7 mouse cellular contexts compared by ENCODE assay signal in the genomic region with DNA sequence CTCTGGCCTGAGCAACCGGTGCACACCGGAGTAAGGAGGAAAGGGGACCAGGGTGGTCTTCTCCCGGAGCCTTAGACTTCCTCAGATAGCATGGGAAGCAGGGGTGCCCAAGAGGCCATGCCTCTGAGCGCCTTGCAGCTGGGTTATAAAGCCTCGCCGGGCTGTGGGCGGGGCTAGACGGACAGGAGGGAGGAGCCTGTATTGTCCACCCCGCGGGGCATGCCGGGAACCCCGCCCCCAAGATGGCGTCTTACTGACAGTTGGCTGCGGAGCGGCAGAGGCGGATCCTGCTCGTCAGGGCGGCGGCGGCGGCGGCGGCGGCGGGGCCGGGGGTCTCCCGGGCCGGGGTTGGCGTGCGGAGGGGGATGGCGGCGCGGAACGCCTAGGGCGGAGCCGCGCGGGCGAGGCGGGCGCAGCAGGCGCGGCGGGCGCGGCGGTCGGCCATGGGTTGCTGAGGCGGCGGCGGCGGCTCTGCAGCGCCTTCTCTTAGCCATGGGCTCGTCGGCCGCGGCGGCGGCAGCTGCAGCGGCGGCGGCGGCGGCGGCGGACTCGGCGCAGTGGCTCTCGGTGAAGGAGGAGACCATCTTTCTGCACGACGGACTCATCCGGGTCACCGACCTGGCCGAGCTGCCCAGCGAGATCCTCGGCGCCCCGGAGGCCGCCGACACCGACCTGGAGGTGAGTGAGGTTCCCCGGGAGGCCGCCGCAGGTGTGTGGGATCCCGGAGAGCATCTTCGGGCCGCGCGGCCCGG. TPM values are rescaled to one million over a fixed set of nuclear protein-coding genes. Genes with fewer than 3 reads are reported as not detected.
DNase-seq lines count a peak whose midpoint lies in the region; ATAC-seq lines count a peak whose summit lies in the region.

A gene (plus strand): TSS at position 240 of the 752 bp plus-strand sequence.

- H3K9me3 ChIP-seq in intestine, embryonic 16.5 days (ENCODE audit: control insufficient read depth, low read length): no peaks in the 10 kb centered on the region
- no peaks in the 10 kb centered on the region for H3K9me3 ChIP-seq in midbrain, embryonic 11.5 days (ENCODE audit: control insufficient read depth, low read length)

- H3K4me2 ChIP-seq in intestine, embryonic 16.5 days (ENCODE audit: low read depth, low read length): peak within 1 kb of the TSS; percentile 71
- peak within 1 kb of the TSS; percentile 75 for H3K4me2 ChIP-seq in midbrain, embryonic 11.5 days

- under 1% methylated on average over 56 of the region's 90 CpGs for WGBS in intestine, embryonic 16.5 days
- under 1% methylated on average over 57 of the region's 90 CpGs for WGBS in midbrain, embryonic 11.5 days

- peak within 1 kb of the TSS; percentile 94 for H3K9ac ChIP-seq in intestine, embryonic 16.5 days (ENCODE audit: low read depth, low read length)
- peak within 1 kb of the TSS; percentile 90 for H3K9ac ChIP-seq in midbrain, embryonic 11.5 days (ENCODE audit: low read length)

- H3K27me3 ChIP-seq in intestine, embryonic 16.5 days (replicated peaks; ENCODE audit: control insufficient read depth, insufficient read depth, low read length): no peaks in the 10 kb centered on the region
- no peaks in the 10 kb centered on the region for H3K27me3 ChIP-seq in midbrain, embryonic 11.5 days (ENCODE audit: control insufficient read depth, insufficient read depth, low read length)

- intact Hi-C loops in left cerebral cortex, postnatal 36 days (cut with DNase I): loop anchor here (5.0 kb wide), 1 partner anchor 167 kb away; a partner anchor contains a TSS

- peaks cover 3% of the 10 kb centered on the region; the same call in 1 of the 2 replicates for H3K4me1 ChIP-seq in intestine, embryonic 16.5 days (ENCODE audit: control insufficient read depth, insufficient read depth, low read length)
- peaks cover 9% of the 10 kb centered on the region for H3K4me1 ChIP-seq in midbrain, embryonic 11.5 days (ENCODE audit: control insufficient read depth, insufficient read depth, low read length)

- H3K4me3 ChIP-seq in intestine, embryonic 16.5 days (ENCODE audit: low read length): peak within 1 kb of the TSS; percentile 96
- H3K4me3 ChIP-seq in midbrain, embryonic 11.5 days (ENCODE audit: low read depth, low read length): peak within 1 kb of the TSS; percentile 97

- ATAC-seq in intestine, embryonic 16.5 days: peak; percentile 88
- peak; percentile 93 for ATAC-seq in midbrain, embryonic 11.5 days (ENCODE audit: low FRiP score)

- H3K27ac ChIP-seq in intestine, embryonic 16.5 days (ENCODE audit: low read length): peak within 1 kb of the TSS; percentile 88
- peak within 1 kb of the TSS; percentile 74 for H3K27ac ChIP-seq in midbrain, embryonic 11.5 days (ENCODE audit: low read depth, low read length)

- DNase-seq in adrenal gland, adult 2 months: peak; percentile 96
- peak; percentile 94 for DNase-seq in embryo, embryonic 11.5 days (ENCODE audit: low read depth, low spot score)
- DNase-seq in gastrocnemius, postnatal 4 days (ENCODE audit: low spot score in 2 of 2): peak; percentile 98 to 99
- peak; percentile 94 for DNase-seq in left cerebral cortex, postnatal 36 days (ENCODE audit: low spot score in 2 of 2)
- DNase-seq in midbrain, embryonic 11.5 days (ENCODE audit: low spot score, missing footprints): peak; percentile 100
- DNase-seq in skeletal muscle tissue, adult 2 months (ENCODE audit: low read depth, low spot score): peak; percentile 93

- H3K36me3 ChIP-seq in intestine, embryonic 16.5 days (ENCODE audit: control insufficient read depth, insufficient read depth, low read length): no peaks in the 10 kb centered on the region
- H3K36me3 ChIP-seq in midbrain, embryonic 11.5 days (ENCODE audit: control insufficient read depth, insufficient read depth, low read length): no peaks in the 10 kb centered on the region

RNA-seq across cellular contexts. Expression of the gene that starts here (rescaled TPM):
- total RNA-seq in adrenal gland, adult 2 months (2021): 10 to 100 TPM; 14.5 to 22.7 TPM
- 14.3 and 16.1 TPM in 2 replicates for polyA plus RNA-seq in adrenal gland, adult 2 months (2012; rRNA removed)
- total RNA-seq in gastrocnemius, postnatal 4 days (2021): 10 to 100 TPM; 17.3 to 20.3 TPM
- polyA plus RNA-seq in intestine, embryonic 16.5 days (2015; fragmentation: Nextera tagmentation; extraction: Ambion mirVana): 3.0 and 3.1 TPM in 2 replicates
- total RNA-seq in left cerebral cortex, postnatal 36 days (2021): 100 to 1,000 TPM; 180 to 207 TPM
- 8.0 and 9.7 TPM in 2 replicates for polyA plus RNA-seq in midbrain, embryonic 11.5 days (2014; fragmentation: Nextera tagmentation; extraction: Ambion mirVana)

Comparison
In these comparisons a context has a peak if more than half of its experiments do, and no peak if none do; other contexts are left out.
1. Peak in every context shown above with its lines: DNase-seq, ATAC-seq, H3K4me3 ChIP-seq and H3K27ac ChIP-seq.
2. RNA of the gene that starts here (total RNA-seq): 180 to 207 TPM in left cerebral cortex, postnatal 36 days; 14.5 to 22.7 TPM in adrenal gland, adult 2 months and 17.3 to 20.3 TPM in gastrocnemius, postnatal 4 days; every median in the first group is over 4 times any median in the second.